Mouse (Mus musculus): Measurements from ENCODE around the gene Ankrd55. TPM values are rescaled to one million over a fixed set of nuclear protein-coding genes. Genes with fewer than 3 reads are reported as not detected.

The Ankrd55 gene
- total RNA-seq, 1 experiment: 0.18 TPM

- H3K9ac ChIP-seq (ENCODE audit: insufficient read depth, low read depth, low read length, poor library complexity, severe bottlenecking): no peak overlapping the region
- in situ Hi-C loops (cut with MboI; ENCODE audit: low sequenced_read_pairs in 2 of 2, unreplicated experiment in 2 of 2): no loop called here
- no peak overlapping the region for H3K4me3 ChIP-seq (ENCODE audit: insufficient read depth in 1 of 2, low read depth in 1 of 2, low read length in 2 of 2, poor library complexity in 1 of 2, severe bottlenecking in 1 of 2)
- no peaks in the 10 kb centered on the region for H3K4me1 ChIP-seq (ENCODE audit: control insufficient read depth in 2 of 2, insufficient read depth in 2 of 2, low read length in 2 of 2, poor library complexity in 1 of 2)
- no peaks in the 10 kb centered on the region for H3K9me3 ChIP-seq (ENCODE audit: control insufficient read depth, insufficient read depth, low read depth, low read length)
- peak; percentile 57 for DNase-seq (ENCODE audit: low read depth, low spot score)
- no peak overlapping the region for H3K27ac ChIP-seq (ENCODE audit: insufficient read depth, low read depth, low read length, poor library complexity, severe bottlenecking)
- no peaks in the 10 kb centered on the region for H3K36me3 ChIP-seq (ENCODE audit: control insufficient read depth, insufficient read depth, low read length, poor library complexity, severe bottlenecking)
- TF ChIP-seq ZNF384 (IDR thresholded peaks at IDR 0.05; ENCODE audit: low read depth, low read length): no peak
- no peak for TF ChIP-seq HCFC1 (IDR thresholded peaks at IDR 0.05; ENCODE audit: borderline replicate concordance, insufficient read depth, low read length)
- no peak for TF ChIP-seq ZC3H11A (IDR thresholded peaks at IDR 0.05; ENCODE audit: borderline replicate concordance, low read depth, low read length)
- TF ChIP-seq MAFK (IDR thresholded peaks at IDR 0.05; ENCODE audit: insufficient read depth, low read depth, low read length): no peak
- no peak for TF ChIP-seq CHD2 (IDR thresholded peaks at IDR 0.05; ENCODE audit: low read depth, low read length)
Measured at GRCm38 (mm10) chr13:112342971-112343627, 54.8 kb downstream of the Ankrd55 start.

GRCm38 (mm10) chr13:112343628-112344009, 55.4 kb downstream of the Ankrd55 start:
- in situ Hi-C loops (cut with MboI; ENCODE audit: low sequenced_read_pairs in 2 of 2, unreplicated experiment in 2 of 2): no loop called here
- no peaks in the 10 kb centered on the region for H3K36me3 ChIP-seq (ENCODE audit: control insufficient read depth, insufficient read depth, low read length, poor library complexity, severe bottlenecking)
- TF ChIP-seq ZNF384 (IDR thresholded peaks at IDR 0.05; ENCODE audit: low read depth, low read length): no peak
- no peak for TF ChIP-seq MAFK (IDR thresholded peaks at IDR 0.05; ENCODE audit: insufficient read depth, low read depth, low read length)
- no peak for TF ChIP-seq CHD2 (IDR thresholded peaks at IDR 0.05; ENCODE audit: low read depth, low read length)
- TF ChIP-seq ZC3H11A (IDR thresholded peaks at IDR 0.05; ENCODE audit: borderline replicate concordance, low read depth, low read length): no peak
- no peak for TF ChIP-seq HCFC1 (IDR thresholded peaks at IDR 0.05; ENCODE audit: borderline replicate concordance, insufficient read depth, low read length)

DNA sequence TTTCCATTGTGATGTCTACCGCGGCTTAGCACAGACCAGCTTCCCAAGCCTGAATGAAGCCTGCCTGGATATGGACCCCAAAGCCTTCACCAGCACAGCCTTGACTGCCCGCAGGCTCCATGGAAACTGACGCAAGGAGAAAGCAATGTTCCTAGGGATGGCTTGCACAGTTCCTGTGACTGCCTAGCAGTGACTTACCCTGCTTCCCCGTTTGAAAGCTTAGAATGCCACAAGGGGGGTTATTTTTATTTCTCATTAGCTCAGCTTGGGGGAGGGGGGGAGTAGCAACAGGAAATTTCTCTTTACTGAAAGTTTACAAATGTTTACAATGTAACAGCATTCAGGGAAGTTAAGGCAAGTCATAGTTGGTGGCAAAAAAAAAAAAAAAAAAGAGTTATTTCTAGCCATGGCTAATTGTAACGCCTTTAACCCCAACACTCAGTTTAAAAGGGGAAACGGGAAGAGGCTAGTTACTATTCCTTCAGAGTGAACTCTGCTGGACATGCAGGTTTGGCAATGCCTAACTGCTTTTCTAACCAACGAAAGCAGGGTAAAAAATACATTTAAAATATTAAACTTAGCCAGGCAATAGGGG, 56.1 kb downstream of the Ankrd55 start:
- in situ Hi-C loops (cut with MboI; ENCODE audit: low sequenced_read_pairs in 2 of 2, unreplicated experiment in 2 of 2): no loop called here
- Histone ChIP-seq H3K9ac (ENCODE audit: insufficient read depth, low read depth, low read length, poor library complexity, severe bottlenecking) (no peak overlapping the region), H3K4me1 (ENCODE audit: control insufficient read depth in 2 of 2, insufficient read depth in 2 of 2, low read length in 2 of 2, poor library complexity in 1 of 2) (no peaks in the 10 kb centered on the region), H3K36me3 (ENCODE audit: control insufficient read depth, insufficient read depth, low read length, poor library complexity, severe bottlenecking) (no peaks in the 10 kb centered on the region), H3K27ac (ENCODE audit: insufficient read depth, low read depth, low read length, poor library complexity, severe bottlenecking) (no peak overlapping the region), H3K4me3 (ENCODE audit: insufficient read depth in 1 of 2, low read depth in 1 of 2, low read length in 2 of 2, poor library complexity in 1 of 2, severe bottlenecking in 1 of 2) (no peak overlapping the region), H3K9me3 (ENCODE audit: control insufficient read depth, insufficient read depth, low read depth, low read length) (no peaks in the 10 kb centered on the region)
- no peak for DNase-seq (ENCODE audit: low read depth, low spot score)
- no peak for TF ChIP-seq HCFC1 (IDR thresholded peaks at IDR 0.05; ENCODE audit: borderline replicate concordance, insufficient read depth, low read length)
- no peak for TF ChIP-seq CHD2 (IDR thresholded peaks at IDR 0.05; ENCODE audit: low read depth, low read length)
- TF ChIP-seq ZNF384 (IDR thresholded peaks at IDR 0.05; ENCODE audit: low read depth, low read length): no peak

More at GRCm38 (mm10) chr13:112343628-112344009, 55.4 kb downstream of the Ankrd55 start:
- Histone ChIP-seq H3K9me3 (ENCODE audit: control insufficient read depth, insufficient read depth, low read depth, low read length) (no peaks in the 10 kb centered on the region), H3K4me3 (ENCODE audit: insufficient read depth in 1 of 2, low read depth in 1 of 2, low read length in 2 of 2, poor library complexity in 1 of 2, severe bottlenecking in 1 of 2) (no peak overlapping the region), H3K4me1 (ENCODE audit: control insufficient read depth in 2 of 2, insufficient read depth in 2 of 2, low read length in 2 of 2, poor library complexity in 1 of 2) (no peaks in the 10 kb centered on the region), H3K9ac (ENCODE audit: insufficient read depth, low read depth, low read length, poor library complexity, severe bottlenecking) (no peak overlapping the region), H3K27ac (ENCODE audit: insufficient read depth, low read depth, low read length, poor library complexity, severe bottlenecking) (no peak overlapping the region)
- no peak for DNase-seq (ENCODE audit: low read depth, low spot score)

GRCm38 (mm10) chr13:112345542-112345941, 57.3 kb downstream of the Ankrd55 start:
- in situ Hi-C loops (cut with MboI; ENCODE audit: low sequenced_read_pairs in 2 of 2, unreplicated experiment in 2 of 2): no loop called here
- Histone ChIP-seq H3K36me3 (ENCODE audit: control insufficient read depth, insufficient read depth, low read length, poor library complexity, severe bottlenecking) (no peaks in the 10 kb centered on the region), H3K9ac (ENCODE audit: insufficient read depth, low read depth, low read length, poor library complexity, severe bottlenecking) (no peak overlapping the region), H3K27ac (ENCODE audit: insufficient read depth, low read depth, low read length, poor library complexity, severe bottlenecking) (no peak overlapping the region), H3K4me1 (ENCODE audit: control insufficient read depth in 2 of 2, insufficient read depth in 2 of 2, low read length in 2 of 2, poor library complexity in 1 of 2) (no peaks in the 10 kb centered on the region), H3K4me3 (ENCODE audit: insufficient read depth in 1 of 2, low read depth in 1 of 2, low read length in 2 of 2, poor library complexity in 1 of 2, severe bottlenecking in 1 of 2) (no peak overlapping the region), H3K9me3 (ENCODE audit: control insufficient read depth, insufficient read depth, low read depth, low read length) (no peaks in the 10 kb centered on the region)
- TF ChIP-seq MAFK (IDR thresholded peaks at IDR 0.05; ENCODE audit: insufficient read depth, low read depth, low read length): no peak
- TF ChIP-seq HCFC1 (IDR thresholded peaks at IDR 0.05; ENCODE audit: borderline replicate concordance, insufficient read depth, low read length): no peak
- no peak for TF ChIP-seq CHD2 (IDR thresholded peaks at IDR 0.05; ENCODE audit: low read depth, low read length)
- no peak for TF ChIP-seq ZC3H11A (IDR thresholded peaks at IDR 0.05; ENCODE audit: borderline replicate concordance, low read depth, low read length)
- no peak for TF ChIP-seq ZNF384 (IDR thresholded peaks at IDR 0.05; ENCODE audit: low read depth, low read length)
- no peak for DNase-seq (ENCODE audit: low read depth, low spot score)
